Mouse (Mus musculus) thymus, postnatal 14 days (tissue): Measurements from ENCODE around the gene Mmp24.
A peak's percentile ranks its signal among the peaks of the same experiment; 100 is the strongest.
"Not testable (repeated sequence)": the region's sequence is repeated elsewhere in the genome, so short reads cannot be mapped to it uniquely, and the experiment has no call there.

Experiments used
- DNase-seq: peaks from one replicate; pipeline ENCODE4 v3.0.0; 2021

Mmp24 gene

GRCm38 (mm10) chr2:155817301-155818245, 42.4 kb downstream of the Mmp24 start:
- DNase-seq: no peak

DNA sequence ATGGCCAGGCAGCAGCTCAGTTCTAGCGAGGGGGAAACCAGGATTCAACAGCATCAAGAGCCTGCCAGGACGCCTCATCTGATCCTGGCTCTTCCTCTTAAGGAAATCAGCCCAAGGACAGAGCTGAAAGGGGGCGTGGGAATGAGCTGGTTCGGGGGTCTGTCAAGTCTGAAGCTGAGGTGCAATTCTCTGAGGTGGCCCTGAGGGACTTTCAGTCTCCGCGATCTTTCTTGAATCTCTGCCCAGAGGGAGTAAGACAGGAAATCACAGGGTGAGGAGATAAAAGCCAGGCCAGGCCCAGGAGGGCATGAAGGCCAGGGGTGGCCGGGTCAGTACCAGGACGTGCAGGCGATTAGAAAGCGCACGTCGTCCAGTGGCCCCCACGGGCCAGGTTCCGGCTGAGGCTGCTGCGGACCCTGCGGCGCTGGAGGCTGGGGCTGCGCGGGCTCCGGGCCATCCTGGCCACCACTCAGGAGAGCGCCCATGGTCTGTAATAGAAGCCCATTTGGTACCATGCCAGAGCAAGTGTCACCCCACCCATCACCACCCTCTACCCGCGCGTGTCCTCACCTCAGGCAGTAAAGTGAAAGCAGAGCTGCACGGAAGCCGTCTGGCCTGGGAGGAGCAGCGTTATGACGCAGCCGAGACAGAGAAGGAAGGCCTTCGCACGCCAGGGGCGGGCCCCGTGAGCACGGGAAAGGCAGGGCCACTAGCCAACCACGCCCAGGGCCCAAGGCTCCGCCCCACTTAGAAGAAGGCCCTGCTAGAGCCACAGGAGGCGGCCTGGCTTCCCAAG, 43.7 kb downstream of the Mmp24 start:
- DNase-seq: peak; percentile 95

DNA sequence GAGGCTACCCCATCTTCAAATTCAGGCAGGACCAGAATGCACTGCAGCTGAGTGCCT, 44.1 kb downstream of the Mmp24 start, which contains the start of gene BC029722:
TSS of gene BC029722 (minus strand) at position 35 of the 57 bp plus-strand sequence.
- DNase-seq: no peak

DNA sequence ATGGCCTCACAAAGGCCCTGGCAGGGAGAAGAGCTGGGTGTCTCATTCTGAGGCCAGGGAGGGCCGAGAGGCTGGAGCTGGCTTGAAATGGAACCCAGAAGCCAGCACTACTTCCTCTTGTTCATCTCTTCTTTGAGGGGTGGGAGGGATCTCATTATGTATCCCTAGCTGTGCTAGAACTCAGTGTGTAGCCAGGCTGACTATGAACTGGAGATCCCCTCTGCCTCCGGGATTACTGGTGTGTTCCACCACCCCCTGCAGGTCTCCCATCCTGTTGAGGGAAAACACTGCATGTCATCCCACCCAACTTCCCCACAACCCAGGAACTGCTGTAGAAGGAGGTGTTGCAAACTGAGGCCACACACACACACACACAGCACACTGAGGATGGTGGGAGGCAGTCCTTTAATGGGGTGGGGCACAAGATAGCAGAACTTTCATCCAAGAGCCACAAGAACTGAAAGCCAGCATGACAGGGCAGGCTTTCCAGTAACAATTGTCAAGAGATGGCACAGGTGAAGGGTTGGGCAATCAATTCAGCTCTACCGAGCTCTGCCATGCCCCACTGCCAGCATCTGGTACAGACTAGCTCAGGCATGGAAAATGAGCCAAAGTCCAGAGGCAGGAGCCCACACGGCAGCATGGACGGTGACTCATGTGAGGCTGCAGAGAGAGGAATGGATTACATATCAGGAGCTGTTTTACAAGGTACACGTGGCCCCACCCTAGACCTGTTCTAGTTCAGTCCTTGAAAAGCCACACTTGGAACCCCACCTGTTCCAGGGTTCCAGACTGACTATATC, 44.5 kb downstream of the Mmp24 start:
- DNase-seq: no peak

- no peak for DNase-seq
Observed at GRCm38 (mm10) chr2:155820779-155821178, 45.6 kb downstream of the Mmp24 start.

GRCm38 (mm10) chr2:155823722-155824121, 48.6 kb downstream of the Mmp24 start:
- no peak for DNase-seq

DNA sequence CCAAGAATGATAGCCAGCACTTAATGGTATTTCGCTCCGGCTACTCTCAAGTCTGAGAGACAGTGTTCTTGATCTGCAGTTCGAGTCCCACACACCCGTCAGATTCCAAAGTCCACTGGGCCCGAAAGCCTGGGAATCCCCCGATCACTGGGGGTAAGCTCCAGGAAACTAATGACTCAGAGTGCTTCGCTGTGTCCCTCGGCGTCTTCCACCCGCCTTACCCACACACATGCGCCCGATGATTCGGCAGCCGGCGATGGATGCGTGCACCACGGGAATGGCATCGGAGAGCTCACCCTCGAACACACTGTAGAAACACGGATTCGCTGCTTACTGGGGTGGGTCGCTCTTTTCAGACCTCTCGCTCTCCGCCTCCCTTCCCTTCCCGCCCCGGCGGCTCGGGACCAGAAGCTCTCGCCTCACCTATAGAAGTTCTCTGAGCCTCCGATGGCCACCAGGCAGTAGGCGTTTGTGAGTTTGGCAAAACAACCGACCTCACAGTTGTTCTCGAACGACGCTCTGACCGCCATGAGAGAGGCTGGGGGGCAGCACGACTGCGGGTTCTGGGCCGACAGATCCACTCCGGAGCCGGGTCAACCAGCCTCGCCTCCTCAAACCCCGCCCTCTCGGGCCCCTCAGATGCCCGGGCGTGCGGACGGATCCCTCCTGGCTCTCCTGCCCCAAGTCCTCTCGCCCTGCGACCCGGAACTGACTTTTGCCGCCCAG, 50.9 kb downstream of the Mmp24 start:
- DNase-seq: no peak

- DNase-seq: peak; percentile 89
Observed at GRCm38 (mm10) chr2:155826630-155827424, 51.7 kb downstream of the Mmp24 start, which contains the start of gene Eif6. TSS of gene Eif6 (minus strand) at chr2:155826925.

DNA sequence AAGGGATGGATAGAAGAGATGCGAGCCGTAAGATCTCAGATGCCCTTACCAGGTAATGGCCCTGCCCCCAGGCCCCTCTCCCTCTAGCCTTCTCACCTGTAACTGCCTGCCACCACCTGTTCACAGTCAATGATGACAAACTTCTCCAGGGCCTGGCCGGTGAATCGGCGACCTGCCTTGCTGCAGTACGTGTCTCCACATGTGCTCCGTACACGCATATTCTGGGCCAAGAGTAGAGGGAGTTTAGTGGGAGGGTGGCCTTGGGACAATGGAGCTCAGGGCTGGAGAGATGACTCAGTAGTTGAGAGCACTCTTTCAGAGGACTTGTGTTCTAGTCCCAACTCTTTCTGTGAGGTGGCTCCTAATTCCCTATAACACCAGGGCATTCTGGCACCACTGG, 55.7 kb downstream of the Mmp24 start:
- DNase-seq: no peak

DNA sequence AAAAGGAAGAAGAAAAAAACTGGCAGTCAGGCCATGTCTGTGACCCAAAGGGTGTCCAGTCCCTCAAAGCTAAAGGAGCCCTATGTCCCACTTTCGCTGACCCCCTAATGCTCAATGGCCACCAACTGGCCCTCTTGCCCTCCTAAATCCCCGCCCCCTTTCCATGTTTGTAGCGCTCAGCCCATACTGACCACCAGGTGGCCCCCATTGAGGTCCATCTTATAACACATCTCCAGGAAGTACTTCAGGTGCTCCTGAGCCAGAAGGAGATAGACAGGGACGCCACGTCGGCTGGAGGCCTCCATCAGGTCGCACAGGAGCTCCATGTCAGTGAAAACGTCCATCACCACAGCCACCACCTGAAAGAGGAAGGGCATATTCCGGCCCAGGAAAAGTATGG, 56.2 kb downstream of the Mmp24 start:
- no peak for DNase-seq

- DNase-seq: not testable (repeated sequence)
Observed at GRCm38 (mm10) chr2:155832087-155832486, 56.9 kb downstream of the Mmp24 start.

DNA sequence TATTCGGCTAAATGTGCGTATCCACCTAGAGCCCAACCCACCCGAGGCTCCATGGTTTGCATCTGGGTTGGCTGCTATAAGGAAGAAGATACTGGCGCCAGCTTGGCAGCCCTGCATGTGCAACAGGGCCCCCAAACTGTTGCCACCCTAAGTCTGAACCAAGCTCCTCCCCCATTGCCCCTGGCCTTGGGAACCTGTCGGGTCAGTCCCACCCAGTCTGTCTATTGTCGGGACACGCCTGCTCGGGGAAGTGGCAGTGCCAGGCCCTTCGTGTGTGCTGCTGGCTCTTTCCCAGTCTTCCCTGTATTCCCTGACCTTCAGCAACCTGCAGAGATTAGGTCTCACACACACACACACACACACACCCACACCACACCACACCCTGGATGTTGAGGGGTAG, 59.6 kb downstream of the Mmp24 start, which contains the start of gene Fam83c:
TSS of gene Fam83c (minus strand) at position 123 of the 400 bp plus-strand sequence.
- no peak for DNase-seq

DNA sequence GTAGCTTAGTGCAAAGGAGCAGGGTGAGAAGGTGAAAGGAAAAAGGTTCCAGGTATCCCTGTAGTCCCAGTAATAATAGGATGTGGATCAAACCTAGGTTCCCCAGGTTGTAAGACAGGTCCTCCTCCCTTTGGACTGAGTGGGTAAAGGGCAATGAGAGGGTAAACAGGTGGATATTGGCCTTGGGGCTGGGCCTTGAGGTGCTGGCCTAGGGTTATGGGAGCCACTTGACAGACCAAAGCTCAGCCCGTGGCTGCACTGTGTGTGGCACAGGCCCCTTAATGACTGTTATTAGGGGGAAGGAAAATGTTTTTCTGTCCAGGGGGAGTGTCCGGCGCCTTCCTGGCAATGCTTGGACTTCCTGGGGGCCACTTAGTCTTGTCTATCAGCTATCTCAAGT, 62.8 kb downstream of the Mmp24 start:
- DNase-seq: no peak

DNA sequence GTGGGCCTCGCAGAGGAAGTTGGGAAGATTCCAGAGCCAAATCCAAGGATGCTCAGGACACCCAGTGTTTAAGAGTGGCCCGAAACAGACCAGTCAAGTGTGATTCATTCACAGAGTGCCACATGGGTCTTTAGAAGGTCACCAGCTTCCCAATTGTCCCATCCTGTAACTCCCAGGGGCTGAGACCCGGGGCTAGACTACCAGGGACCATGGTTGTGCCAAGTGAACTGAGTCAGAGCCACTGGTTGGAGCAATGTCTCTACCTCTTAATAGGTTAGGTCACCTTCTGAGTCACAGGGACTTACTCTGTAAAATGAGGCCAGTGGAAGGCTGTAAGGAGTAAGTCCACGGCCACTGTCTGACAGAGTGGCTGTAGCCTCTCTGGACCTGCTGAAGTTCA, 63.8 kb downstream of the Mmp24 start:
- DNase-seq: no peak

- DNase-seq: no peak
Observed at GRCm38 (mm10) chr2:155846930-155847329, 71.8 kb downstream of the Mmp24 start.

DNA sequence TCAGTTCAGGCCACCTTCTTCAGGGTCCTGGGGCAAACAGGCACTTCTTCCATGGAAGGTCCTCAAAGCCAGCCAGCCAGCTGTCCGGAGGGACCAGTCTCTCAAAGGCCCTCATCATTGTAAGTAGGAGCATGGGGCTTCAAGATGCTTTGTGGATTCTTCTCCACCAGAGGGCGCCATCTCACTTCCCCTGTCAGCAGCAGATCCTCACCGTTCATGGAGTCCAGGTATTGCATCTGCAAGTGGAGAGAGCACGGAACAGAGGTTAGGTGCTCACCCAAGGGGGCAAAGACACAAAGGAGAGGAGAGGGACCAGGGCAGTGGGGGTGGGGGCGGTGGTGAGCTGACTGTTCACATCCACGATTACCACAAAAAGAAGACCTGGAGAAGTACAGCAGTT, 73.1 kb downstream of the Mmp24 start:
- peak; percentile 80 for DNase-seq

DNA sequence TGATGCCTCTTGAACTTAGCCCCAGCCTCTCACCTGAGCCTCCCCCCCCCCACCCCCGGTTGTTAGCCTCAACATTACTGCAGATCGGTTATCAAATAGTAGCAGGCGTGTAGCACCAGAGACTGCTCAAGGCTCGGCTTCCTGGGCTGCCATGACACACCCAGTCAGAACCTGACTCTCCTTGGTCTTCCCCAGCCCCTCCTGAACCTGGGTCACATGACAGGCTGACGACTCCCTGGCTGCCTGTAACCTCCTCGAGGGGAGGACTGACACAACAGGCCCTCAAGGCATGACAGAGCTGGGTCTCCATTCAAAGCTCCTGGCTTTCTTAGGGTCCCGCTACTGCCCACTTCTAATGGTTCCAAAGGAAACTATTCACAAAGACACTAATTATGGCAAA, 74.3 kb downstream of the Mmp24 start:
- DNase-seq: no peak

DNA sequence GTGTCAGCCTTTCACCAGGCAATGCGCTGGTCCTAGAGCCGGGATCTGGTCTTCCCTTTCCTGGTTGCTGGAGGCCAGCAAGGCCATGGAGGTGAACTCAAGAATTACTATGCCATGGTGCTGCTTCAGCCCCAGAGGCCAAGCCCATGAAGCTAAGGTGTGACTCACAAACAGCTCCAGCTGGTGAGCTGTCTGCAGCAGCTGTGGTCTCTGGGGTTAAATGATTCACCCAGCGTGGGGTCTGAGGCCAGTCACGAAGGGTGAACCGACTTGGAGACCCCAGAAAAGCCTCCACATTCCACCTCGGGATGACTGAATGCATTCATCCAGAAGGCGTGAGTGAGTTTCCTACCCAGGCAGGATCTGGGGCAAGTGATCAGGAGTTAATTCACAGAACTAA, 75.0 kb downstream of the Mmp24 start:
- no peak for DNase-seq

- DNase-seq: no peak
Observed at GRCm38 (mm10) chr2:155852536-155852935, 77.4 kb downstream of the Mmp24 start.

GRCm38 (mm10) chr2:155860102-155860501, 85.0 kb downstream of the Mmp24 start:
- no peak for DNase-seq

DNA sequence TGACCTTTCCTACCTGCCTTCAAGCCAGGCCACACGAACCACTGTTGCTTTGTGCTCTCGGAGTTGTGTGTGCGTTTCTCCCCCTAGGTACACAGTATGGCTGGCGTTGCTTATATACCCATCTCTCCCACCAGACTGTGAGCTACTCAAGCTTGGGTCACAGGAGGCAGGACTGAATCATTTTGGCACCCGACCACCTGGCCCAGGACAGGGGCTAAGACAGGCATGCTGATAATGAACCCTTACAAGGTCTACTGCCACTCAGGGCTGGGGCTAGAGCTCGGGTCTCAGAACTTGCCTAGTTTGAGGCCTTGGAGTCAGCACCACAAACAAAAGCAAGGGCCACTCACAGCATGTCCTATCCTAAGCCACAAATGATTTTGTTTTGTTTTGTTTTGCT, 86.4 kb downstream of the Mmp24 start:
- DNase-seq: no peak
